Mouse (Mus musculus) liver, adult 2 months (tissue): ENCODE data around the gene Ppm1e.

ENCODE experiments used
- CTCF ChIP-seq: fragments of 200-500 bp; IDR thresholded peaks from 2 replicates; pipeline ENCODE4 v1.5.1; 2011; ENCODE audit warnings: low read depth, low read length, control low read depth
- POLR2A ChIP-seq: fragments of 200-500 bp; IDR thresholded peaks from 2 replicates; pipeline ENCODE4 v1.6.1; 2011; ENCODE audit warnings: low read length, control low read depth; ENCODE audit not compliant: insufficient read depth; ENCODE audit errors: extremely low read depth

DNA sequence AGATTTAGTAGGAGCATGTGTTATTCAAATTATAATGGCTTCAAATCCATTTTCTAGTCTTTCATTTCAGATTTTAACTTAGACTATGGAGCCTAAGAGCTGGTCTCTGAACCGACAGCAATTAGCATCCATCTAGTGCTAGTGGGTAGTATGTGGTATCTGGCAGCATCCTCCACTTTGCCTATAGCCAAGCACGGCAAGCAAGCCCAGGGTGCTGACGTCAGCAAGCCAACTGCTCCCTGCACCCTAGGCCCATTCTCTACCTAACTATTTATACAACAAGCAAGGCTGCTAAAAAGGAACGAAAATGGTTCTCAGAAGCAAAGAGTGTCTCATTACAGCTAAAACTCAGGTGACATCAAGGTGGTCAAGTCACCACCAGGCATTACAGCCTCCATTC is 80.0 kb downstream of the Ppm1e start:
- TF ChIP-seq POLR2A, result no peak
- no peak for TF ChIP-seq CTCF
